Mouse (Mus musculus) regulatory T cell (primary cell): Measurements from ENCODE around the gene Blzf1.

ENCODE experiments used
- in situ Hi-C: fragments of 300-600 bp; cut with MboI, MseI; formaldehyde crosslinking; loops from one replicate; pipeline ENCODE4 v1.15.1; 2025; ENCODE audit warnings: high pct_unique_total_duplicates

The Blzf1 gene

GRCm38 (mm10) chr1:164296473-164296872 lies 10.8 kb downstream of the Blzf1 start:
- in situ Hi-C loops = no loop called here

- in situ Hi-C loops = no loop called here
These were observed 13.2 kb downstream of the Blzf1 start for GRCm38 (mm10) chr1:164294071-164294470.

GRCm38 (mm10) chr1:164292040-164292439 lies 15.2 kb downstream of the Blzf1 start:
- in situ Hi-C loops = no loop called here

- in situ Hi-C loops = no loop called here
These were observed 19.9 kb downstream of the Blzf1 start for GRCm38 (mm10) chr1:164287406-164287805.

- in situ Hi-C loops = no loop called here
These were observed 23.3 kb downstream of the Blzf1 start for GRCm38 (mm10) chr1:164284007-164284406.

GRCm38 (mm10) chr1:164279332-164279731 lies 28.0 kb downstream of the Blzf1 start:
- in situ Hi-C loops = no loop called here

- in situ Hi-C loops = no loop called here
These were observed 30.7 kb downstream of the Blzf1 start for GRCm38 (mm10) chr1:164276552-164276951.

- in situ Hi-C loops = no loop called here
These were observed 31.8 kb downstream of the Blzf1 start, which contains the start of gene Ccdc181 for GRCm38 (mm10) chr1:164275455-164275954. Gene Ccdc181 (plus strand): TSS chr1:164275585.

GRCm38 (mm10) chr1:164273659-164274058 lies 33.6 kb downstream of the Blzf1 start:
- in situ Hi-C loops = no loop called here

- in situ Hi-C loops = no loop called here
These were observed 36.3 kb downstream of the Blzf1 start for GRCm38 (mm10) chr1:164270941-164271340.

- in situ Hi-C loops = no loop called here
These were observed 45.7 kb downstream of the Blzf1 start for GRCm38 (mm10) chr1:164261553-164261952.

GRCm38 (mm10) chr1:164260171-164261028 lies 46.9 kb downstream of the Blzf1 start:
- in situ Hi-C loops = no loop called here

GRCm38 (mm10) chr1:164254836-164255235 lies 52.5 kb downstream of the Blzf1 start:
- in situ Hi-C loops = loop anchor here (5.0 kb wide), 1 partner anchor 1442 kb away; no protein-coding TSS in a partner anchor

- in situ Hi-C loops = loop anchor here (5.0 kb wide), 1 partner anchor 1445 kb away; no protein-coding TSS in a partner anchor
These were observed 54.7 kb downstream of the Blzf1 start for GRCm38 (mm10) chr1:164252551-164252950.

- in situ Hi-C loops = loop anchor here (5.0 kb wide), 1 partner anchor 1446 kb away; no protein-coding TSS in a partner anchor
These were observed 55.9 kb downstream of the Blzf1 start for GRCm38 (mm10) chr1:164251438-164251837.

- in situ Hi-C loops = loop anchor here (5.0 kb wide), 1 partner anchor 1447 kb away; no protein-coding TSS in a partner anchor
These were observed 56.7 kb downstream of the Blzf1 start for GRCm38 (mm10) chr1:164250391-164251150.

- in situ Hi-C loops = no loop called here
These were observed 58.0 kb downstream of the Blzf1 start for GRCm38 (mm10) chr1:164249332-164249711.

GRCm38 (mm10) chr1:164248465-164249331 lies 58.6 kb downstream of the Blzf1 start, which contains the start of gene Slc19a2:
Gene Slc19a2 (plus strand): TSS chr1:164249046.
- in situ Hi-C loops = no loop called here

GRCm38 (mm10) chr1:164247971-164248370 lies 59.3 kb downstream of the Blzf1 start:
- in situ Hi-C loops = no loop called here

GRCm38 (mm10) chr1:164247442-164247841 lies 59.8 kb downstream of the Blzf1 start:
- in situ Hi-C loops = no loop called here

GRCm38 (mm10) chr1:164242809-164243208 lies 64.5 kb downstream of the Blzf1 start:
- in situ Hi-C loops = no loop called here
